8 mouse cellular contexts compared by ENCODE assay signal in the genomic region with DNA sequence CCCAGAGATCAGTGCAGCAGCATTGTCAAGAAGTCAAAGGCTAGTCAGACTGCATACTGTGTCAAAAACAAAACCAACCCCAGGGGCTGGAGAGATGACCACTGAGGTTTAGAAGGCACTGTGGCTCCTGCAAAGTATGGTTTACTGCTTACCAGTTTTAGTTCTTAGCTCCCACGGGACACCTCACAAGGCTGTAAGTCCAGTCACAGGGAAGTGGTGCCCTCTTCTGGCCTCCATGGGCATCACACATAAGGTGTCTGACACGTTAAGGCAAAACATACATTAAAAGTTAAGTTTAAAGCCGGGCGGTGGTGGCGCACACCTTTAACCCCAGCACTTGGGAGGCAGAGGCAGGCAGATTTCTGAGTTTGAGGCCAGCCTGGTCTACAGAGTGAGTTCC. TPM values are rescaled to one million over a fixed set of nuclear protein-coding genes. Genes with fewer than 3 reads are reported as not detected.
DNase-seq lines count a peak whose midpoint lies in the region; ATAC-seq and TF ChIP-seq lines count a peak whose summit lies in the region.

No protein-coding gene starts in this region.

- no peak overlapping the region for H3K9ac ChIP-seq in kidney, embryonic 15.5 days
- peak overlapping the region; percentile 24 for H3K9ac ChIP-seq in forebrain, embryonic 11.5 days (ENCODE audit: low read length)
- H3K9ac ChIP-seq in limb, embryonic 14.5 days (ENCODE audit: low read depth, low read length, severe bottlenecking), result no peak overlapping the region

- H3K27me3 ChIP-seq in kidney, embryonic 15.5 days, result no peaks in the 10 kb centered on the region
- no peaks in the 10 kb centered on the region for H3K27me3 ChIP-seq in forebrain, embryonic 11.5 days (ENCODE audit: control insufficient read depth, insufficient read depth, low read length)
- H3K27me3 ChIP-seq in limb, embryonic 14.5 days (ENCODE audit: control insufficient read depth, insufficient read depth, low read length), result no peaks in the 10 kb centered on the region

- H3K9me3 ChIP-seq in kidney, embryonic 15.5 days (replicated peaks), result no peaks in the 10 kb centered on the region
- H3K9me3 ChIP-seq in forebrain, embryonic 11.5 days (ENCODE audit: control insufficient read depth, low read length), result no peaks in the 10 kb centered on the region
- no peaks in the 10 kb centered on the region for H3K9me3 ChIP-seq in limb, embryonic 14.5 days (ENCODE audit: control insufficient read depth, low read length)

- peaks cover 50% of the 10 kb centered on the region for H3K4me1 ChIP-seq in kidney, embryonic 15.5 days
- H3K4me1 ChIP-seq in forebrain, embryonic 11.5 days (replicated peaks; ENCODE audit: control insufficient read depth, insufficient read depth, low read length), result peaks cover 15% of the 10 kb centered on the region
- H3K4me1 ChIP-seq in limb, embryonic 14.5 days (ENCODE audit: control insufficient read depth, insufficient read depth, low read length), result peaks cover 29% of the 10 kb centered on the region

- intact Hi-C loops in gastrocnemius, postnatal 36 days (cut with DNase I), result no loop called here

- TF ChIP-seq POLR2A in limb, embryonic 14.5 days (IDR thresholded peaks at IDR 0.05; ENCODE audit: borderline replicate concordance, extremely low read depth, insufficient read depth, insufficient read length), result no peak

- peak overlapping the region; percentile 90 for H3K4me2 ChIP-seq in kidney, embryonic 15.5 days
- H3K4me2 ChIP-seq in forebrain, embryonic 11.5 days (ENCODE audit: low read depth, low read length, severe bottlenecking), result peak overlapping the region; percentile 45
- peak overlapping the region; percentile 9; the same call in 1 of the 2 replicates for H3K4me2 ChIP-seq in limb, embryonic 14.5 days (replicated peaks; ENCODE audit: low read depth, low read length, severe bottlenecking)

- no peak for DNase-seq in kidney, adult 8-10 months
- DNase-seq in NIH3T3 (ENCODE audit: low read depth), result peak; percentile 74
- peak; percentile 70 for DNase-seq in forebrain, embryonic 11.5 days (ENCODE audit: low spot score)
- no peak for DNase-seq in limb, embryonic 14.5 days (ENCODE audit: low spot score)
- peak; percentile 45 to 73 for DNase-seq in spleen, postnatal 10 days (ENCODE audit: low spot score in 2 of 2)
- DNase-seq in gastrocnemius, postnatal 36 days, result no peak
- no peak for DNase-seq in layer of hippocampus, adult 18-20 months (ENCODE audit: low spot score in 2 of 2)

- H3K36me3 ChIP-seq in kidney, embryonic 15.5 days, result peaks cover 47% of the 10 kb centered on the region
- H3K36me3 ChIP-seq in forebrain, embryonic 11.5 days (ENCODE audit: control insufficient read depth, insufficient read depth, low read length), result peaks cover 10% of the 10 kb centered on the region; the same call in 1 of the 2 replicates
- H3K36me3 ChIP-seq in limb, embryonic 14.5 days (ENCODE audit: control insufficient read depth, insufficient read depth, low read length), result peaks cover 46% of the 10 kb centered on the region

- WGBS in kidney, embryonic 15.5 days, result 63% methylated on average over 5 of the region's 5 CpGs
- 63% methylated on average over 5 of the region's 5 CpGs for WGBS in forebrain, embryonic 11.5 days
- 64% methylated on average over 5 of the region's 5 CpGs for WGBS in limb, embryonic 14.5 days

- no peak for ATAC-seq in kidney, embryonic 15.5 days (replicated peaks; ENCODE audit: low FRiP score)
- ATAC-seq in forebrain, embryonic 11.5 days (replicated peaks; ENCODE audit: low FRiP score), result no peak
- no peak for ATAC-seq in limb, embryonic 14.5 days (ENCODE audit: low FRiP score, low read depth)

- peak overlapping the region; percentile 90; the same call in 1 of the 2 replicates for H3K4me3 ChIP-seq in kidney, embryonic 15.5 days (replicated peaks)
- peak overlapping the region; percentile 91 for H3K4me3 ChIP-seq in forebrain, embryonic 11.5 days (ENCODE audit: low read depth, low read length)
- H3K4me3 ChIP-seq in limb, embryonic 14.5 days (replicated peaks; ENCODE audit: low read length), result peak overlapping the region; percentile 93; the same call in 1 of the 2 replicates

- H3K27ac ChIP-seq in kidney, embryonic 15.5 days, result peak overlapping the region; percentile 24; the same call in 1 of the 2 replicates
- H3K27ac ChIP-seq in forebrain, embryonic 11.5 days (ENCODE audit: low read depth, low read length), result no peak overlapping the region
- H3K27ac ChIP-seq in limb, embryonic 14.5 days (replicated peaks; ENCODE audit: low read depth, low read length), result peak overlapping the region; percentile 66

RNA-seq across cellular contexts. Expression of gene Rrm2, which starts 2.6 kb away (rescaled TPM):
- 246 and 248 TPM in 2 replicates for polyA plus RNA-seq in kidney, embryonic 15.5 days (2015; fragmentation: Nextera tagmentation; extraction: Ambion mirVana)
- polyA plus RNA-seq in forebrain, embryonic 11.5 days (2014; fragmentation: Nextera tagmentation; extraction: Ambion mirVana), result 635 and 669 TPM in 2 replicates
- 60.6 and 67.2 TPM in 2 replicates for polyA plus RNA-seq in limb, embryonic 14.5 days (2012; rRNA removed)
- 128 and 135 TPM in 2 replicates for polyA plus RNA-seq in limb, embryonic 14.5 days (2014; fragmentation: Nextera tagmentation; extraction: Ambion mirVana)
- total RNA-seq in gastrocnemius, postnatal 36 days (2021), result 1 to 10 TPM; 2.1 to 3.0 TPM
- 1 to 10 TPM in 1 of 2 experiments, under 1 TPM in 1; 0.71 to 1.5 TPM for total RNA-seq in layer of hippocampus, adult 18-20 months (2021)

RNA-seq across cellular contexts. Expression of gene Cys1, which starts 29.1 kb away (rescaled TPM):
- polyA plus RNA-seq in kidney, embryonic 15.5 days (2015; fragmentation: Nextera tagmentation; extraction: Ambion mirVana), result 10.8 and 11.9 TPM in 2 replicates
- polyA plus RNA-seq in forebrain, embryonic 11.5 days (2014; fragmentation: Nextera tagmentation; extraction: Ambion mirVana), result 0.76 and 0.85 TPM in 2 replicates
- 11.3 and 13.6 TPM in 2 replicates for polyA plus RNA-seq in limb, embryonic 14.5 days (2012; rRNA removed)
- 8.9 and 11.2 TPM in 2 replicates for polyA plus RNA-seq in limb, embryonic 14.5 days (2014; fragmentation: Nextera tagmentation; extraction: Ambion mirVana)
- total RNA-seq in gastrocnemius, postnatal 36 days (2021), result 1 to 10 TPM; 3.4 to 3.7 TPM
- total RNA-seq in layer of hippocampus, adult 18-20 months (2021), result 10 to 100 TPM; 30.2 to 35.4 TPM

RNA-seq across cellular contexts. Expression of gene Klf11, which starts 59.6 kb away (rescaled TPM):
- polyA plus RNA-seq in kidney, embryonic 15.5 days (2015; fragmentation: Nextera tagmentation; extraction: Ambion mirVana), result 12.4 and 13.2 TPM in 2 replicates
- 13.1 and 13.5 TPM in 2 replicates for polyA plus RNA-seq in forebrain, embryonic 11.5 days (2014; fragmentation: Nextera tagmentation; extraction: Ambion mirVana)
- 12.1 and 15.6 TPM in 2 replicates for polyA plus RNA-seq in limb, embryonic 14.5 days (2012; rRNA removed)
- 13.3 and 16.4 TPM in 2 replicates for polyA plus RNA-seq in limb, embryonic 14.5 days (2014; fragmentation: Nextera tagmentation; extraction: Ambion mirVana)
- total RNA-seq in gastrocnemius, postnatal 36 days (2021), result 1 to 10 TPM; 7.8 to 8.6 TPM
- total RNA-seq in layer of hippocampus, adult 18-20 months (2021), result 1 to 10 TPM; 2.9 to 4.6 TPM

Comparison
In these comparisons a context has a peak if more than half of its experiments do, and no peak if none do; other contexts are left out.
1. H3K4me2 ChIP-seq: peak in every context shown above with its lines; median percentile 90 in kidney, embryonic 15.5 days; 45 in forebrain, embryonic 11.5 days; 9 in limb, embryonic 14.5 days.
2. DNase-seq: peak in NIH3T3 (single experiment), forebrain, embryonic 11.5 days (single experiment) and spleen, postnatal 10 days (2 of 2); none in kidney, adult 8-10 months (0 of 2), limb, embryonic 14.5 days (single experiment), gastrocnemius, postnatal 36 days (0 of 2) and layer of hippocampus, adult 18-20 months (0 of 2).
3. Peak in every context shown above with its lines, with median percentiles within 50 percentile points of each other: H3K4me3 ChIP-seq.